Mouse (Mus musculus): ENCODE data around the gene Larp4. TPM values are rescaled to one million over a fixed set of nuclear protein-coding genes. Genes with fewer than 3 reads are reported as not detected.
"Not testable (repeated sequence)": the region's sequence is repeated elsewhere in the genome, so short reads cannot be mapped to it uniquely, and the experiment has no call there.

Larp4 gene
- 10 to 100 TPM; 43.5 to 51.8 TPM for total RNA-seq (2021)
- long read RNA-seq, experiment 1, full-length matches to known transcripts = 10 of 29 reads
- long read RNA-seq, experiment 1, partial matches to known transcripts = 2 of 29 reads
- long read RNA-seq, experiment 1, other reads (novel, unspliced or antisense) = 17 of 29 reads
- long read RNA-seq, experiment 2, full-length matches to known transcripts = 17 of 27 reads
- long read RNA-seq, experiment 2, partial matches to known transcripts = 0 of 27 reads
- long read RNA-seq, experiment 2, other reads (novel, unspliced or antisense) = 10 of 27 reads

- H3K27ac ChIP-seq; H3K4me3 ChIP-seq; DNase-seq (ENCODE audit: extremely low spot score in 1 of 2, low spot score in 2 of 2); intact Hi-C loops (cut with DNase I): not testable (repeated sequence)
These were observed at the start of gene Larp4 for GRCm38 (mm10) chr15:99969765-99970164. TSS of gene Larp4 (plus strand) at chr15:99970065.

DNA sequence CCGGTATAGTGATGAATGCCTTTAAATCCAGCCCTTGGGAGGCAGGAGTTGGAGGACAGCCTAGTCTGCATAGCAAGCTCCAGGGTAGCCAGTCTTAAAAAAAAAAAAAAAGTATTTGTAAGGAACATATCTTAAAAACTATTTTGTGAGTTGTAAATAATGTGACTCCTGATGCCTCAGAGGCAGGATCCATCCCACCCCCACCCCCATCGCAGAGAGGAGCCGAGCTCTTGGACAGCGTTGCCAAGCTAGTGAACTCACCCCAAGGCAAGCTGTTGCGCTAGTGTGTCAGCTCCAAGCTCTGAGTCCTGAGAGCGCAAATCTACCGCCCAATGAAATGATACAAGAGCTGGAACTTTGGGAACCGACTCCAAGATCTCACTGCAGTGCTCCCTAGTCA lies 38.6 kb upstream of the Larp4 start:
- DNase-seq (ENCODE audit: extremely low spot score in 1 of 2, low spot score in 2 of 2) = no peak
- TF ChIP-seq CTCF (IDR thresholded peaks at IDR 0.05) = no peak
- Histone ChIP-seq H3K27ac (no peak overlapping the region), H3K4me3 (no peak overlapping the region)
- intact Hi-C loops (cut with DNase I) = no loop called here

DNA sequence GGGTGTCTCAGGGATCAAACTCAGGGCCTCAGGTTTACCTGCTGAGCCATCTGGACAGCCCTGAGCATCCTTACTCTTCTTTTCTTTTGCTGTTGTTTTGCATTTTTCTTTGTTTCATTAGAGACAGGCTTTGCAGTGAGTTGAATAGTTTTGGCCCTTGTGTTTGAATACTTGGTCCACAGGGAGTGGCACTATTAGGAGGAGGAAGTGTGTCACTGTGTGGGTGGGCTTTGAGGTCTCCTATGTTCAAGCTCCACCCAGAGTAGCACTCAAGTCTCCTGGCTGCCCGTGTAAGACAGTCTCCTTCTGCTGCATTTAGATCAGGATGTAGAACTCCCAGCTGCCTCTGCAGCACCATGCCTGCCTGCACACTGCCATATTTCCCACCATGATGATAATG lies 35.4 kb upstream of the Larp4 start:
- no peak overlapping the region for H3K27ac ChIP-seq
- DNase-seq (ENCODE audit: extremely low spot score in 1 of 2, low spot score in 2 of 2) = no peak
- TF ChIP-seq CTCF (IDR thresholded peaks at IDR 0.05) = no peak
- intact Hi-C loops (cut with DNase I) = no loop called here
- no peak overlapping the region for H3K4me3 ChIP-seq

- intact Hi-C loops (cut with DNase I) = no loop called here
- Histone ChIP-seq H3K4me3 (no peak overlapping the region), H3K27ac (no peak overlapping the region)
- no peak for DNase-seq (ENCODE audit: extremely low spot score in 1 of 2, low spot score in 2 of 2)
- no peak for TF ChIP-seq CTCF (IDR thresholded peaks at IDR 0.05)
These were observed 33.2 kb upstream of the Larp4 start for GRCm38 (mm10) chr15:99936659-99937058.

DNA sequence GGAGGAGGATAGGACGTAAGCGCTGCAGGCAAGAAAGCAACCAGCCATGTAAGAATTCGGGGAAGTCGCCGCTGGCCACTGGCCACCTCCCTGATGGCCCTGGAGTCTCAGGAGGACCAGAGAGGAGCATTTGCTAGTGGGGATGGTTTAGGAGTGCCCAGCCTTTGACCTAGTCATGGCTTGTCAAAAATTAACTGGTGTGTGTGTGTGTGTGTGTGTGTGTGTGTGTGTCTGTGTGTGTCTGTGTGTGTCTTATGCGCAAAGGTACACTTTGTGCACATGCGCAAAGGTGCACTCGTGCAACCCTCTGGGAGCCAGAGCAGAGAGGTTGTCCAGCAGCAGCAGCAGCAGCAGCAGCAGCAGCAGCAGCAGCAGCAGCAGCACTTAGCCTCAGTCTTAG lies 32.0 kb upstream of the Larp4 start:
- Histone ChIP-seq H3K27ac (no peak overlapping the region), H3K4me3 (no peak overlapping the region)
- no peak for DNase-seq (ENCODE audit: extremely low spot score in 1 of 2, low spot score in 2 of 2)
- intact Hi-C loops (cut with DNase I) = no loop called here
- TF ChIP-seq CTCF (IDR thresholded peaks at IDR 0.05) = no peak

GRCm38 (mm10) chr15:99940426-99940825 lies 29.4 kb upstream of the Larp4 start:
- intact Hi-C loops (cut with DNase I) = no loop called here
- Histone ChIP-seq H3K27ac (no peak overlapping the region), H3K4me3 (no peak overlapping the region)
- no peak for TF ChIP-seq CTCF (IDR thresholded peaks at IDR 0.05)
- no peak for DNase-seq (ENCODE audit: extremely low spot score in 1 of 2, low spot score in 2 of 2)

- intact Hi-C loops (cut with DNase I) = no loop called here
- no peak overlapping the region for H3K27ac ChIP-seq
- TF ChIP-seq CTCF (IDR thresholded peaks at IDR 0.05) = no peak
- no peak for DNase-seq (ENCODE audit: extremely low spot score in 1 of 2, low spot score in 2 of 2)
- no peak overlapping the region for H3K4me3 ChIP-seq
These were observed 28.8 kb upstream of the Larp4 start for GRCm38 (mm10) chr15:99940970-99941630.

DNA sequence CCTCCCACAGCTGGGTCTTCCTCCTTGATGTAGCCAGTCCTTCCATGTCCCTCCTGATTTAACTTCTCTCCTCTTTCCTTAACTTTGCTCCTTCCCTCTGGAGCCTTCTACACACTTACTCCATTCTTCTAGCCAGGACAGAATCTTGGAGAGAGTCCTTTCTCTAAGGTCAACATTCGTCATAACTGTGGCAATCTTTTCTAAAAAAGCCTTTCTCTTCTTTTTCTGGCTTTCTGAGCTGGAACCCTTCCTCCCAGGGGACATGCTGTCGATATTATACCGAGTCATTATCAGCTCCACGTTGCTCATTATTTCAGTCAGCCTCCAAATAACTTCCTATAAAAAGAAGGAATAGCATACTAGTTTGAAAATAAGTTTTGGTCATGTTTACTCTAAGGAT lies 14.5 kb upstream of the Larp4 start:
- Histone ChIP-seq H3K27ac (no peak overlapping the region), H3K4me3 (no peak overlapping the region)
- TF ChIP-seq CTCF (IDR thresholded peaks at IDR 0.05) = no peak
- intact Hi-C loops (cut with DNase I) = loop anchor here (5.0 kb wide), 1 partner anchor 113 kb away; no protein-coding TSS in a partner anchor
- no peak for DNase-seq (ENCODE audit: extremely low spot score in 1 of 2, low spot score in 2 of 2)

GRCm38 (mm10) chr15:99965103-99965775 lies 4.6 kb upstream of the Larp4 start:
- intact Hi-C loops (cut with DNase I) = no loop called here

GRCm38 (mm10) chr15:99966961-99967360 lies 2.9 kb upstream of the Larp4 start, which contains the start of gene Fam186a:
TSS of gene Fam186a (minus strand) at chr15:99967061.
- intact Hi-C loops (cut with DNase I) = no loop called here
- no peak for DNase-seq (ENCODE audit: extremely low spot score in 1 of 2, low spot score in 2 of 2)
- no peak for TF ChIP-seq CTCF (IDR thresholded peaks at IDR 0.05)

More at GRCm38 (mm10) chr15:99965103-99965775, 4.6 kb upstream of the Larp4 start:
- Histone ChIP-seq H3K27ac (no peak overlapping the region), H3K4me3 (no peak overlapping the region)
- TF ChIP-seq CTCF (IDR thresholded peaks at IDR 0.05) = no peak
- DNase-seq (ENCODE audit: extremely low spot score in 1 of 2, low spot score in 2 of 2) = no peak

GRCm38 (mm10) chr15:99970606-99971005 lies 741 bp downstream of the Larp4 start:
- no peak for TF ChIP-seq CTCF (IDR thresholded peaks at IDR 0.05)
- no peak overlapping the region for H3K27ac ChIP-seq
- no peak overlapping the region for H3K4me3 ChIP-seq
- DNase-seq (ENCODE audit: extremely low spot score in 1 of 2, low spot score in 2 of 2) = no peak
- intact Hi-C loops (cut with DNase I) = no loop called here

More at GRCm38 (mm10) chr15:99966961-99967360, 2.9 kb upstream of the Larp4 start, which contains the start of gene Fam186a:
- Histone ChIP-seq H3K27ac (no peak within 1 kb of the TSS), H3K4me3 (no peak within 1 kb of the TSS)

GRCm38 (mm10) chr15:99972361-99972988 lies 2.6 kb downstream of the Larp4 start:
- no peak for TF ChIP-seq CTCF (IDR thresholded peaks at IDR 0.05)
- H3K4me3 ChIP-seq = peak overlapping the region; percentile 78
- intact Hi-C loops (cut with DNase I) = no loop called here
- H3K27ac ChIP-seq = peak overlapping the region; percentile 99
- DNase-seq (ENCODE audit: extremely low spot score in 1 of 2, low spot score in 2 of 2) = peak; percentile 94

Measured in left cerebral cortex, adult 2 months (tissue).